Mouse (Mus musculus): ENCODE data around the gene Bcar3.

Bcar3 gene

DNA sequence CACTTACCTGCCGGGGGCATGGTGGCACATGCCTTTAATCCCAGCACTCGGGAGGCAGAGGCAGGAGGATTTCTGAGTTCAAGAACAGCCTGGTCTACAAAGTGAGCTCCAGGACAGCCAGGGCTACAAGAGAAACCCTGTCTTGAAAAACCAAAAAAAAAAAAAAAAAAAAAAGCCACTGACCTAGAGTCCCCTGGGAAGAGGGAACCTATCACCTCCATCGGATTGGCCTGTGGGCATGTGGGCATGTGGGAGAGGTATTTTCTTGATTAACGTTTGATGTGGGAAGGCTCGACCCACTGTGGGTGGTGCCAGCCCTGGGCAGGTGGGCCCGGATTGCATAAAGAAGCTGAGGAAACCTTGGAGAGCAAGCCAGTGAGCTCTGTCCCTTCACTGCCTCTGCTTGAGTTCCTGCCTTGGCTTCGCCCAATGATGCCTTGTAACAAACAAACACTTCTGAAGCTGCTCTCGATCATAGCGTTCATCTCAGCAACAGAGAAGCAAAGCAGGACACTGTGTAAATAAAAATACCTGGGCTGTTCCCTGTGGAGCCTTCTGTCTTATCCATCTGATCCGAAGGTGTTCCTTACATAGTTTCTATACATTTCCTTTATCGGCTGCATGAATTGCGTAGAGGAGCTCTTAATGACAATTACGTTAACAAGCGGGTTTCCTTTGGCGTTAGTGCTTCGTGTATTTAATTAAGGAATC lies 124.8 kb downstream of the Bcar3 start:
- DNase-seq (ENCODE audit: low spot score in 2 of 2): peak in 1 of 2 experiments; percentile 17

DNA sequence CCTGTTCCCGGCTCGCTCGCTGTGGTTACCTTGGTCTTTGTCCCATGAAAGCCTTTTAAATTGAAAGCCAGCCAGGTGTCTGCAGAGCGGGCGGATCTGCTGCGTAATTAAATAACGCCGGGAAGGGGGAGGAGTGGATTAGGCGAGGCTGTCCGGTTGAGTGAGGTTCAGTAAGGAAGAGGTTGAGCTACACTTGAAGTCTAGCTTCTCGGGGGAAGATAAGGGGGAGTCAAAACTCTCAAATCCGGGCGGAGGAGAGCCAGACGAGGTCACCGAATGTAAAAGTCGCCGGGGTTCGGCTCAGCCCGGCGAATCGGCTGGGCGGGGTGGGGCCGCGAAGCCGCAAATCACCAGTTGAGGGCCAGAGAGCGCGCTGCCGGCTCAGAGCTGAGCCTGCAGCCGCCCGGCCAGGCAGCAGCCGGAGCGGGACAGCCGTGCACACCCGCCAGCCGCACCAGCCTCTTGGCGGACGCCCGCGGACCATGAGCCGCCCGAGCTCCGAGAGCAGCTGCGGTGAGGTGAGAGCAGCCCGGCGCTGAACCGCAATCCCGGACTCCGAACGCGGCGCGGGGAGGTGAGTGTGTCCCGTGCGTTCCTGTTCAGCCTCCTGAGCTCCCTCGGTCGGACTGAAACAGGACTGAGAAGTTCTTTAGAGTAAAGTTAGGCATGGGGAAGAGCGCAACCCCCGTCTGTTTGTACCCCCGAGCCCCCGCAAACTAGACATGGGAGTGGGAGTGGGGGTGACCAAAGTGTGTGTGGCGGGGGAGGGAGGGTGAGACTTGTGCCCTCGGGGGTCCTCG lies 125.9 kb downstream of the Bcar3 start:
- peak; percentile 66 to 84 for DNase-seq (ENCODE audit: low spot score in 2 of 2)

DNA sequence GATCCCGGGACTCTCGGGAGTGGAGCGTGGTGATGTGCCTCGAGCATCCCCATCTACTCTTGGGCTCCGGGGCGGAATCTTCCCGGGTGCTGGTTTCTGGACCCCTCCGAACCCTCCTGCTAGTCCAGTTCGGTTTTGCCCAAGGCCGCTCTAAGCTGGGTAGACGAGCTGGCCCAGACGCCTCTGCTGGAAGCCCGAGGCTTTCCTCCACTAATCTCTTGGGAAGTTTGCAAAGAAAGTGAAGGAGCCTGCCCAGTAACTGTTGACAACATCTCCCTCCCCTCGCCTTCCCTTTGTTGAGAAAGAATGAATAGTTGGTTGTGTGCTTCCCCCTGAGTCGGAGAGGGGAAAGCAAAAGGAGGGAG lies 126.5 kb downstream of the Bcar3 start:
- peak in 1 of 2 experiments; percentile 46 for DNase-seq (ENCODE audit: low spot score in 2 of 2)

- DNase-seq (ENCODE audit: low spot score in 2 of 2): no peak
Observed at GRCm38 (mm10) chr3:122421042-122421702, 127.2 kb downstream of the Bcar3 start.

DNA sequence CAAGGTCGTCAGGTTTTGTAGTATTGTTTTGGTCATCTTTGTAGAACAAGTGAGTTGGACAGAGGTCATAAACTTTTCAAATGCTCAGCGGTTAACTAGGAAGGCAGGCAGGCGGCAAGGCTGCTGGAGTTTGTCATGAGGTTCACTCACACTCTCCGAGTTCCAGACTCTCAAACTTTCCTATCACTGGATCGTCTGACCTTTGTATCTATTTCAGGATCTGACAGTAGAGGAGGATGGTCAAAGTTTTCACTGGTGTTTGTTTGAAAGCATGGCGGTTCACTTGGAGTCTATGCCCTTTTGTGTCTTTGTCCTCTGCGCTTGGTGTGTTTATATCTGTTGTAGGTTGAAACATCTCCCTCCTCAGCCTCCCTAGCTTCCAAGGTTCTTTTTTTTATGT lies 127.9 kb downstream of the Bcar3 start:
- no peak for DNase-seq (ENCODE audit: low spot score in 2 of 2)

DNA sequence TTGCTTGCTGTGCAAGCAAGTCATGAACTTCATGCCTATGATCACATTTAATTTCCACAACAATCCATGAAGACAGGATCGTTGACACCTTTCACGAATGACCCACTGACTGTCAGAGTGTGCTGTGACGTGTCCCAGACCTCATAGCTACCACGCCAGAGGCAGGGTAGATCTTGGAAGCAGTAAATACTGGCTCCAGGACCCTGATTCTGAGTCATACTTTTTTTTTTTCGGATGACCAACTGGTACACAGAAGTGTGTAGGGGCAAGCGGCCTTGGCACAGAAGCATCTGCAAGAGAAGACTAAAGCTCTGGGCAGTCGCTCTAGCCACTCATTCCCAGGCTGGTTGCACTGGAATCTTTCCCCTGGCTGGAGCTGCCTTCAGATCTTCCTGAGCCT lies 128.3 kb downstream of the Bcar3 start:
- DNase-seq (ENCODE audit: low spot score in 2 of 2): no peak

- DNase-seq (ENCODE audit: low spot score in 2 of 2): no peak
Observed at GRCm38 (mm10) chr3:122423643-122424042, 129.7 kb downstream of the Bcar3 start.

DNA sequence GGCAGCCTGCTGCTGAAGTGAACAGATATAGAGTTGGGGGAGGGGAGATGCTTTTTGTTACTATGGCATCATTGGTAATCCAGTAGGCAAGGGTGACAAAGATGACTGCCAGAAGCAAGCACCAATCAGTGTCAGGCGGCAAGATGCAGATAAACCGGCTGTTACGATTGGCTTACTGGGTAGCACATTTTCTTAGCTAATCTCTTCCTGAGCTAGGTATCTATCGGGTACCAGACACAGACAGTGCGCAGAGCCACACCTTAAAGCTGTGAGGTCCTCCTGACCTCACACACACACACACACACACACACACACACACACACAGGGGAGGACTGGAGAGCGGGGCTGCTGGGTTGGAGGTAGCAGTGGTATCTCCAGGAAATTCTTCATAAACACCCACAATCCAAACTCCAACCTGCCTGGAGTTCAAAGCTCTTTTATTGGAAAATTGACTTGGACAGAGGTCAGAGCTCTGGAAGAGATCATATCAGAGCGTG lies 134.4 kb downstream of the Bcar3 start:
- DNase-seq (ENCODE audit: low spot score in 2 of 2): no peak

DNA sequence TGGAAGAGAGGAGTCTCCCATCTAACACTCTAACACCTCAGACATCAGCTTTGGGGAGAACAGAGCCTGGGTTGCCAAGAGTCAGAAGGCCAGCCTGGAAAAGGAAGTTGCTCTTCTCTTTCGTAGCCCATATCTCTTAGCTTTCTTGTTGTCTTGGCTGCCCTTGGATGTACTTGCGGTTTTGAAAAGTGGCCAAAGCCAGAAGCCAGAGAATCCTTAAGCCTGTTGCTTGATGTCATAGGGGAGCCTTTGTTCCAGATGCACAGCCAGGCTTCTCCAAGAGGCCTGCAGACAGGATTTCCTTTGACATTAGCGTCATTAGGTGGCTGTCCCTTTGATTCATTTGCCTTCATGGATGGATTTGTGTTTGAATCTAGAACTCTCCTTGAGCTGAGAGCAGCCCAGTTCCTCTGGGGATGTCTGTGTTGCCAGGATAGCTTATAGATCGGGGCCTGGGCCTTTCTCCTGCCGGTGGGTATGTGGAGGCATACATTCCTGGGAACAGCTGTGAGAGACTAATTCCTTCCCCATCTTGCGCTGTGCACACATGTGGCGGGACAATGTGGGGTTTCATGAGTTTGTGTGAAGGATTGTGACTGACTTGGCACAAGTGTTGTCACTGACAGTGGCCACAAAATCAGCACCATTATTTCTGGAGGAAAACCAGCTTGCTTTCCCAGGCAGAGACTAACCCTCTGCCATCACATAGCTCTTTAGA lies 137.0 kb downstream of the Bcar3 start:
- peak in 1 of 2 experiments; percentile 23 for DNase-seq (ENCODE audit: low spot score in 2 of 2)

- DNase-seq (ENCODE audit: low spot score in 2 of 2): no peak
Observed at GRCm38 (mm10) chr3:122432811-122433406, 139.0 kb downstream of the Bcar3 start.

DNA sequence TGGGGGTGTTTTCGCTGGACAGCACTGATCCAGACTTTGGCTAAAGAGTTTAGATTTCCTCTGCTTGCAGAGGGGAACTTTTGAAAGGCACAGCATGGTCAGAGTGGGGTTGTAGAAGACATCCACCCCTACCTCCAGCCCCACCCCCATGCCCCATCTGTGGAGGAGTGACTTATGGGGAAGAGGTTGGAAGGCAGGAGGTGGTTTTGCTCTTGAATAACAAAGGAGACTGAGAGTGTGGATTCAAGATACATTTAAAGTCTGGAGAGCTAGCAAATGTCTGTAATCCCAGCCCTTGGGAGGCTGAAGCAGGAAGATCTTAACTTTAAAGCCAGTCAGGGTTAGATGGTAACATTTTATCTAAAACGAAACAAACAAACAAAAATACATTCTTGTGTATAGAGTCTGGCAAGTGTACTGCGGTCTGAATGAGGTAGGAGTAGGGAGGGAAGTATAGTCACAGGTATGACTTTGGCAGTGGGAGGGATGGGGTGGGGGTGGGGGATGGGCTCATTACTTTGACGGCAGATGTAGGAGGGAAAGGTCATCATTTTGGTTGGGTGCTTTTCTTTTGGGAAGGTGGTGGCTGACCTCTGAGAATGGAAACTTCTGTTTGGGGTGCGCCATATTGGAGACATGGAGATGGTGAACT lies 140.2 kb downstream of the Bcar3 start:
- no peak for DNase-seq (ENCODE audit: low spot score in 2 of 2)

DNA sequence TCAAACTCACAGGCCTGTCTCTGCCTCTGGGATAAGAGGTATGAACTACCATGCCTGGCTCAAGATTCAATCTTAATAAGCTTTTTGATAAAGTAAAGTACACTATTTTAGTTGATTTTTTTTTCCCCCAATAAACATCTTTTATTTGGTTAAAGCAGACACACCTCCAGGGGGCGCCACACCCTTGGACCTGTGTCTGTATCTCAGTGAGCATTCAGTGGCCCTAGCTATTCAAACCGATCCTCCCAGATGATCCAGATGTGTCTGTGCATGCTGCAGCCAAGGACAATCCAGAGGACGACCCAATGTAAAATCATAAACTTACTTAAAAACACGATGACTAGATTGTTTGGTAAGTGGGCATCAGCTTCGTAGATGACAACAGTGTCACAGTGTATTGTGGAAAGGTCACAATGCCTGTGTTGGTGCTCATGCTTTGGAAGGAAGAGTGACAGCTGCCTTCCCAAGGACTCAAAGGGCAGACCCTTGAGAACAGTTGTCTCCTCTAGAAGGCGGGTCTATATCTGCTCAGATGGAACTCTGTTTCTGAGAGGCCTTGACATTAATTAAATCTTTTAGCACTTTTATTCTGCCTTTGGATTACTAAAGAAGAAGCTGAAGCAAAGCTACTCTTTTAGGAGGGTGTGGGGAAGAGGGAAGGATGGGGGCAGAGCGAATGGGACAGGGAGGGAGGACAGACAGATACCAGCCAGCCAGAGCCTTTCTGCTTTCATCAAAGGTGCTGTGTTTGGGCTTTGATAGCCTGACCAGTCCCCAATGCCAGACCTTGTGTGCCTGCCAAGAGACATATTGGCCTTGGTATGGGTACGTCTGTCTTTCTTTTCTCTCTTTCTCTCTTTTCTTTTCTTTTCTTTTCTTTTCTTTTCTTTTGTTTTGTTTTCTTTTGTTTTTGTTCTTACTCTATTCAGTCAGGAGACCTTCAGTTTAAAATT lies 141.3 kb downstream of the Bcar3 start:
- no peak for DNase-seq (ENCODE audit: low spot score in 2 of 2)

DNA sequence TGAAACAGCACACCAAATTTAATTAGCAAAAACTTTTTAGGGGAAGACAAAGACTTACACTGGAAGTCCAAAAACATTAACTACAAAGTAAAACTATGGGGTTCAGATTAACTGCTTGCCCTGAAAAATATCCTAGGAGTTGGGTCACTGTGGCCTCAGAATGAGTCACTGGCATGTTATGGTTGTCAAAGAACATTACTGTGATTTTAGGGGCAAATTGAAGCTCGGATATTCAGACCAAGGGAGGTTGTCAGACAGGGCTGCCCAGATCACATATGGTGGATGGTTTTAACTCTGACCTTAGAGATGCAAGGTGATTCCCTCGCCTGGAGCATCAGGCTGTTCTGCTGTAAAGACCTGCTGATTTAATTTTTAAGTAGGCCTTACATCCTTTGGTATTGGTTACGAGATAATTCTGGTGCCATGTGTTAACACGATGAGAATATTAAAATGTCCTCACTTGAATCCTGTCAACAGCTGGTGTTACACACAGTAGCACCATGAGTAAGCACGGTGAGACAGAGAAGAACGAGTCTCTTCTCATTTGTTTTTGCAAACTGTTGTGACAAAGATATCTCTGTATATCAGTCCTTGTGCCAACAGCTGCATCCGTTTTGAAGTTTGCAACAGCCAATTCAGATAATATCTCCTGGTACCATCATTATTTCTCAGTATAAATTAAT lies 144.3 kb downstream of the Bcar3 start:
- DNase-seq (ENCODE audit: low spot score in 2 of 2): no peak

DNA sequence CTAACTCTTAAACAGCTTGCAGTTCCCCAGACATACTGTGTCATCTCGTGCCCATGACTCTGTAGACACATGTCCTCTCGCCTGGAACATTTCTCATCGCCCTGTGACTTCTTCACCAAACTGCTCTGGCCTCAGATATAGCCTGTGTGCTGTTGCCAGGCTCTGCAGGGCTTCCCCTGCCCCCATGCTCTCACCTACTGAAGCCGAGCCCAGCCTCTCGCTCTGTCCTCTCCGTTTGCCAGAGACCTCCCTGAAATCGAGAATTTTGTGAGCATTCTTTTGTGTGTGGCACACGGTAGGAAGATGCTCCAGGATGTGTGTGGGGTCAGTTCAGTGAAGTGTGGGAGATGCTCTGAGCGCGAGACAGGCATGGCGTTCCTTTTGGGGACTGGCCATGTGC lies 151.8 kb downstream of the Bcar3 start:
- no peak for DNase-seq (ENCODE audit: low spot score in 2 of 2)

DNA sequence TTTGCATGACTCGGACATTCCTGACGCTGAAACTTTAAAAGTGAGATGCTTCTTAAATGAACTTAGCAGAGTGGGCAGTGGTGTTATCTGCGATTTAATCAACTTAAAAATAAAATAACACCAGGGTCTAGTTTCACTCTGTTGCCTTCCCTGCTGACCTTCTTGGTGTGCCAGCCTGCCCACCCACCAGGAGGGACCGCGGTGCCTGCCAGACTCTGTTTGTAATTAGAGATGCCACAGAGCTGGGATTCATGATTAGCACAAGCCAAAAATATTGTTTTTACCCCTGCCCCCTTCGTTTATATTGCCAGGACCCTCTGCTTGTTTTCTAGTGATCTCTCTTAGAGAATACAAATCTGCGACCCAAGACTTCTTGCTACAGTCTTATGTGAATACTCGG lies 152.7 kb downstream of the Bcar3 start:
- no peak for DNase-seq (ENCODE audit: low spot score in 2 of 2)

- DNase-seq (ENCODE audit: low spot score in 2 of 2): no peak
Observed at GRCm38 (mm10) chr3:122448196-122448595, 154.3 kb downstream of the Bcar3 start.

- DNase-seq (ENCODE audit: low spot score in 2 of 2): no peak
Observed at GRCm38 (mm10) chr3:122450041-122450440, 156.1 kb downstream of the Bcar3 start.

DNA sequence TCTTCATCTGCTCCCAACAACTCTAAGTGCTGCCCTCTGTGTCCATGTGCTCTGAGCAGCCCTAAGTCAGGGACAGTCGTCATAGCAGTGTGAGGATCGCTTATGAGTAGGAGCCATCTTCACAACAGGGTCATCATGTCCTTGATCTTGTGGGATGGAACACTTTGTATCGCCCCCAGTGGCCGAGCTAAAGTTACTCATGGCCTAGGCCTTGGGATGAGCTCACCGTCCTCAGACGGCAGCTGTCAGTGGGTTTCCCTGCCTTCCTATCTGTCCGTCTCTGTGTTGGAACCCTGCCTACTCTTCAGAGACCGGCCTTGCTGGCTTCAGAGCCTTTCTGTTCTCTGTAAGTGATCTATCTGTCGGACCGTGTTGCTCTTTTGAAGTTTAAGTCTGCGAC lies 159.9 kb downstream of the Bcar3 start:
- no peak for DNase-seq (ENCODE audit: low spot score in 2 of 2)

DNA sequence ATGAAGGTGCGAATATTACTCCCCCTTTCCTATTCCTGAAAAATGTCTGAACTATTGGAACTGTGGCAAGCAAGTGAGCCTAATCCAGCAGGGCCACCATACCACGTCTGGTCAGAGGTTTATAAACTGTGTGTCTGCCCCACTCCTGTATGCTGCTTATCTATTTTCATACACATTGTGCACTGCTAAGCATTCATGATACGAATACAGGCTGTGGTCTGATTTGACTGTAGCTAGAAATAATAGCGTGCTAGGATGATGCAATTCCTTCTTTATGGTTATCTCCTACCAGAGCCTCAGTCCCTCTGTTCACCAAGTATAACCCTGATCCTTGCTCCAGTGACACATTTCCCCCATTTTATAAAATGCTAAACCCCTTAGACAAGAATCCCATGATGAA lies 162.2 kb downstream of the Bcar3 start:
- no peak for DNase-seq (ENCODE audit: low spot score in 2 of 2)
